Mouse (Mus musculus): ENCODE results near the gene Hcrt. TPM values are rescaled to one million over a fixed set of nuclear protein-coding genes. Genes with fewer than 3 reads are reported as not detected.
"Not testable (repeated sequence)": the region's sequence is repeated elsewhere in the genome, so short reads cannot be mapped to it uniquely, and the experiment has no call there.

Gene Hcrt
- polyA plus RNA-seq, 1 experiment from 2014 or later = not detected

- TF ChIP-seq CTCF (IDR thresholded peaks at IDR 0.05; ENCODE audit: low read depth) = no peak
- no peak for TF ChIP-seq EP300 (IDR thresholded peaks at IDR 0.05; ENCODE audit: low read depth)
- Histone ChIP-seq H3K4me2 (ENCODE audit: low read depth, low read length) (no peak overlapping the region), H3K36me3 (replicated peaks; ENCODE audit: insufficient read depth, low read length) (peaks cover 67% of the 10 kb centered on the region), H3K27ac (ENCODE audit: low read depth) (no peak overlapping the region), H3K4me1 (ENCODE audit: insufficient read depth) (no peaks in the 10 kb centered on the region), H3K9ac (replicated peaks) (no peak overlapping the region), H3K27me3 (ENCODE audit: insufficient read depth, low read length) (no peaks in the 10 kb centered on the region), H3K4me3 (ENCODE audit: low read depth, low read length) (no peak overlapping the region), H3K9me3 (ENCODE audit: low read length) (no peaks in the 10 kb centered on the region)
- DNase-seq (no peak), ATAC-seq (no peak)
- 91% methylated on average over 5 of the region's 5 CpGs for WGBS (ENCODE audit: insufficient replicate concordance)
These were observed 36.7 kb upstream of the Hcrt start for GRCm38 (mm10) chr11:100799426-100799825.

- Histone ChIP-seq H3K9me3 (ENCODE audit: low read length) (no peaks in the 10 kb centered on the region), H3K4me3 (ENCODE audit: low read depth, low read length) (no peak overlapping the region), H3K4me1 (ENCODE audit: insufficient read depth) (no peaks in the 10 kb centered on the region), H3K27ac (ENCODE audit: low read depth) (no peak overlapping the region), H3K4me2 (ENCODE audit: low read depth, low read length) (no peak overlapping the region), H3K36me3 (replicated peaks; ENCODE audit: insufficient read depth, low read length) (peaks cover 51% of the 10 kb centered on the region), H3K27me3 (ENCODE audit: insufficient read depth, low read length) (no peaks in the 10 kb centered on the region), H3K9ac (replicated peaks) (no peak overlapping the region)
- DNase-seq (no peak), ATAC-seq (no peak)
- TF ChIP-seq CTCF (IDR thresholded peaks at IDR 0.05; ENCODE audit: low read depth) (no peak), EP300 (IDR thresholded peaks at IDR 0.05; ENCODE audit: low read depth) (no peak)
- 75% methylated on average over 8 of the region's 8 CpGs for WGBS (ENCODE audit: insufficient replicate concordance)
These were observed 33.9 kb upstream of the Hcrt start for GRCm38 (mm10) chr11:100796585-100796984.

GRCm38 (mm10) chr11:100795386-100795785 is 32.7 kb upstream of the Hcrt start:
- Histone ChIP-seq H3K36me3 (replicated peaks; ENCODE audit: insufficient read depth, low read length) (peaks cover 49% of the 10 kb centered on the region), H3K4me2 (ENCODE audit: low read depth, low read length) (no peak overlapping the region), H3K4me3 (ENCODE audit: low read depth, low read length) (no peak overlapping the region), H3K4me1 (ENCODE audit: insufficient read depth) (no peaks in the 10 kb centered on the region), H3K9ac (replicated peaks) (no peak overlapping the region), H3K27me3 (ENCODE audit: insufficient read depth, low read length) (no peaks in the 10 kb centered on the region), H3K27ac (ENCODE audit: low read depth) (no peak overlapping the region), H3K9me3 (ENCODE audit: low read length) (no peaks in the 10 kb centered on the region)
- TF ChIP-seq CTCF (IDR thresholded peaks at IDR 0.05; ENCODE audit: low read depth) (no peak), EP300 (IDR thresholded peaks at IDR 0.05; ENCODE audit: low read depth) (no peak)
- DNase-seq (no peak), ATAC-seq (no peak)
- WGBS (ENCODE audit: insufficient replicate concordance) = 86% methylated on average over 2 of the region's 2 CpGs

GRCm38 (mm10) chr11:100791457-100792049 is 28.8 kb upstream of the Hcrt start:
- H3K4me3 ChIP-seq (ENCODE audit: low read depth, low read length) = no peak overlapping the region
- H3K4me2 ChIP-seq (ENCODE audit: low read depth, low read length) = no peak overlapping the region
- no peaks in the 10 kb centered on the region for H3K27me3 ChIP-seq (ENCODE audit: insufficient read depth, low read length)
- ATAC-seq (no peak), DNase-seq (no peak)
- no peak overlapping the region for H3K9ac ChIP-seq (replicated peaks)
- TF ChIP-seq CTCF (IDR thresholded peaks at IDR 0.05; ENCODE audit: low read depth) (no peak), EP300 (IDR thresholded peaks at IDR 0.05; ENCODE audit: low read depth) (no peak)
- H3K27ac ChIP-seq (ENCODE audit: low read depth) = no peak overlapping the region
- H3K4me1 ChIP-seq (ENCODE audit: insufficient read depth) = no peaks in the 10 kb centered on the region
- no peaks in the 10 kb centered on the region for H3K9me3 ChIP-seq (ENCODE audit: low read length)
- WGBS (ENCODE audit: insufficient replicate concordance) = 85% methylated on average over 2 of the region's 2 CpGs
- peaks cover 57% of the 10 kb centered on the region for H3K36me3 ChIP-seq (replicated peaks; ENCODE audit: insufficient read depth, low read length)

- DNase-seq; H3K4me2 ChIP-seq (ENCODE audit: low read depth, low read length); H3K9ac ChIP-seq (replicated peaks); H3K4me1 ChIP-seq (ENCODE audit: insufficient read depth); H3K27ac ChIP-seq (ENCODE audit: low read depth); H3K4me3 ChIP-seq (ENCODE audit: low read depth, low read length); ATAC-seq; H3K27me3 ChIP-seq (ENCODE audit: insufficient read depth, low read length); H3K9me3 ChIP-seq (ENCODE audit: low read length): not testable (repeated sequence)
- peaks cover 57% of the 10 kb centered on the region for H3K36me3 ChIP-seq (replicated peaks; ENCODE audit: insufficient read depth, low read length)
- 91% methylated on average over 9 of the region's 9 CpGs for WGBS (ENCODE audit: insufficient replicate concordance)
These were observed 27.9 kb upstream of the Hcrt start for GRCm38 (mm10) chr11:100790644-100791043.

- H3K4me1 ChIP-seq (ENCODE audit: insufficient read depth) = no peaks in the 10 kb centered on the region
- no peak overlapping the region for H3K4me3 ChIP-seq (ENCODE audit: low read depth, low read length)
- H3K36me3 ChIP-seq (replicated peaks; ENCODE audit: insufficient read depth, low read length) = peaks cover 61% of the 10 kb centered on the region
- 91% methylated on average over 3 of the region's 3 CpGs for WGBS (ENCODE audit: insufficient replicate concordance)
- no peak overlapping the region for H3K9ac ChIP-seq (replicated peaks)
- no peak overlapping the region for H3K27ac ChIP-seq (ENCODE audit: low read depth)
- ATAC-seq (no peak), DNase-seq (no peak)
- no peak for TF ChIP-seq CTCF (IDR thresholded peaks at IDR 0.05; ENCODE audit: low read depth)
- TF ChIP-seq EP300 (IDR thresholded peaks at IDR 0.05; ENCODE audit: low read depth) = no peak
- H3K27me3 ChIP-seq (ENCODE audit: insufficient read depth, low read length) = no peaks in the 10 kb centered on the region
- H3K4me2 ChIP-seq (ENCODE audit: low read depth, low read length) = no peak overlapping the region
- H3K9me3 ChIP-seq (ENCODE audit: low read length) = no peaks in the 10 kb centered on the region
These were observed 27.0 kb upstream of the Hcrt start for GRCm38 (mm10) chr11:100789702-100790101.

GRCm38 (mm10) chr11:100785774-100786173 is 23.0 kb upstream of the Hcrt start:
- H3K9ac ChIP-seq (replicated peaks) = no peak overlapping the region
- H3K9me3 ChIP-seq (ENCODE audit: low read length) = no peaks in the 10 kb centered on the region
- TF ChIP-seq EP300 (IDR thresholded peaks at IDR 0.05; ENCODE audit: low read depth) (no peak), CTCF (IDR thresholded peaks at IDR 0.05; ENCODE audit: low read depth) (no peak)
- WGBS (ENCODE audit: insufficient replicate concordance) = 90% methylated on average over 2 of the region's 2 CpGs
- ATAC-seq (no peak), DNase-seq (no peak)
- no peaks in the 10 kb centered on the region for H3K27me3 ChIP-seq (ENCODE audit: insufficient read depth, low read length)
- no peak overlapping the region for H3K4me3 ChIP-seq (ENCODE audit: low read depth, low read length)
- H3K36me3 ChIP-seq (replicated peaks; ENCODE audit: insufficient read depth, low read length) = peaks cover 71% of the 10 kb centered on the region
- H3K4me2 ChIP-seq (ENCODE audit: low read depth, low read length) = no peak overlapping the region
- no peak overlapping the region for H3K27ac ChIP-seq (ENCODE audit: low read depth)
- no peaks in the 10 kb centered on the region for H3K4me1 ChIP-seq (ENCODE audit: insufficient read depth)
